13 mouse cellular contexts compared by ENCODE assay signal in the genomic region with DNA sequence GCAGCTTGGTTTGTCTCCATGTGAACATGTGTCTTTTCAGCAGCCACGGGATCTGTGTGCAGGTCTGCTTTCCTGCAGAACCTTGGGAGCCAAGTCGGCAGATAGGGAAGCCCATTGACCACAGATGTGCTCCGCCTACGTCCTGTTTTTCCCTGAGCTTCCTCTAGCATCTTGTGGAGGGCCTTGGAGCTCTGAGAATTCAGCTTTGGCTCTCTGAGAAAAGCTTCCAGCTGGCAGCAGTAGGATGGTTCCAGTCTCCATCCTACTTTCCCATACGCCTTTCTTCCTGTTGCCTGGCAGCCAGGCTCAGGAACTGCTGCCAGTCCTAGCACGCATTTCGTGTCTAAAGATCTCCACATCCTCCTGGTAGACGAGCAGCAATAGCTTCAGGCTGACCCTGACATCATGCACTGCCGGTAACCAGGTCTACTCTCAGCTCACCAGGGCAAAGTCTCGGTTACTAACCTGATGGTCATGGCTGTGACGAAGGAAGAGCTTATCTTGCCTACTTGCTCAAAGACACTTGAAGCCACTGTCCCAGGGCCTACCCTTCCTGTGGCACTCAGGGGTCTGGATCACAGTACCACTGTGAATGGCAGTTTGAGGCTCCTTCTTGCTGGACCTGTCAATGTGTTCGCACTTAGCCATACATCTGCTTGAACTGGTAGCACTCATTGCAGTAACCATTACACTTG. TPM values are rescaled to one million over a fixed set of nuclear protein-coding genes. Genes with fewer than 3 reads are reported as not detected.
DNase-seq lines count a peak whose midpoint lies in the region; ATAC-seq and TF ChIP-seq lines count a peak whose summit lies in the region.
"Had no signal": no experiment of that assay in that cellular context is flagged by ENCODE, and none has a peak within 500 bp of the region (broad histone marks: within the 10 kb centered on the region; RNA-seq: fewer than 3 reads in every experiment).

No protein-coding gene starts in this region.

- WGBS in intestine, postnatal 0 days, result 83% methylated on average over 12 of the region's 12 CpGs
- WGBS in intestine, embryonic 15.5 days, result 88% methylated on average over 12 of the region's 12 CpGs
- 88% methylated on average over 12 of the region's 12 CpGs for WGBS in forebrain, embryonic 15.5 days

- no peak for TF ChIP-seq CTCF in intestine, postnatal 0 days (IDR thresholded peaks at IDR 0.05; ENCODE audit: low read depth)
- TF ChIP-seq CTCF in left cerebral cortex, adult 2 months (IDR thresholded peaks at IDR 0.05), result no peak

- no peaks in the 10 kb centered on the region for H3K27me3 ChIP-seq in intestine, postnatal 0 days (replicated peaks; ENCODE audit: control insufficient read depth, insufficient read depth, low read length)
- H3K27me3 ChIP-seq in intestine, embryonic 15.5 days (replicated peaks), result no peaks in the 10 kb centered on the region
- H3K27me3 ChIP-seq in forebrain, embryonic 15.5 days, result no peaks in the 10 kb centered on the region
- H3K27me3 ChIP-seq: heart, embryonic 12.5 days; hindbrain, embryonic 15.5 days; liver, embryonic 15.5 days had no signal

- H3K4me1 ChIP-seq in intestine, postnatal 0 days (replicated peaks; ENCODE audit: control insufficient read depth, insufficient read depth, low read length), result peaks cover 4% of the 10 kb centered on the region; the same call in 1 of the 2 replicates
- H3K4me1 ChIP-seq in intestine, embryonic 15.5 days (replicated peaks), result no peaks in the 10 kb centered on the region
- no peaks in the 10 kb centered on the region for H3K4me1 ChIP-seq in forebrain, embryonic 15.5 days
- H3K4me1 ChIP-seq: heart, embryonic 12.5 days; hindbrain, embryonic 15.5 days; liver, embryonic 15.5 days had no signal

- ATAC-seq in intestine, postnatal 0 days, result peak; percentile 36; the same call in 1 of the 2 replicates
- ATAC-seq in intestine, embryonic 15.5 days, result no peak
- no peak for ATAC-seq in forebrain, embryonic 15.5 days (replicated peaks)
- ATAC-seq in activated CD4-positive, CD25-positive, alpha-beta regulatory T cell, adult 4 months, result no peak

- intact Hi-C loops in left cerebral cortex, adult 2 months (cut with DNase I), result no loop called here

- no peak overlapping the region for H3K27ac ChIP-seq in intestine, postnatal 0 days (ENCODE audit: low read depth, low read length)
- H3K27ac ChIP-seq in intestine, embryonic 15.5 days, result no peak overlapping the region
- H3K27ac ChIP-seq in left cerebral cortex, adult 2 months, result peak overlapping the region; percentile 84
- H3K27ac ChIP-seq in forebrain, embryonic 15.5 days (replicated peaks), result no peak overlapping the region
- H3K27ac ChIP-seq: hindbrain, embryonic 15.5 days; liver, embryonic 15.5 days had no signal

- DNase-seq in frontal cortex, postnatal 10 days (ENCODE audit: low spot score in 2 of 2), result peak; percentile 36 to 53
- peak; percentile 46 to 66 for DNase-seq in left cerebral cortex, adult 2 months (ENCODE audit: extremely low spot score in 1 of 2, low spot score in 2 of 2)
- DNase-seq in right cerebral cortex, postnatal 14 days, result peak; percentile 32
- no peak for DNase-seq in kidney, adult 18-20 months
- DNase-seq: kidney, postnatal 36 days had no signal

- H3K36me3 ChIP-seq in intestine, postnatal 0 days (ENCODE audit: control insufficient read depth, insufficient read depth), result peaks cover 60% of the 10 kb centered on the region
- H3K36me3 ChIP-seq in intestine, embryonic 15.5 days, result peaks cover 22% of the 10 kb centered on the region; the same call in 1 of the 2 replicates
- peaks cover 11% of the 10 kb centered on the region; the same call in 1 of the 2 replicates for H3K36me3 ChIP-seq in forebrain, embryonic 15.5 days

- H3K4me2 ChIP-seq in intestine, postnatal 0 days (replicated peaks; ENCODE audit: low read depth), result no peak overlapping the region
- no peak overlapping the region for H3K4me2 ChIP-seq in intestine, embryonic 15.5 days (replicated peaks)
- no peak overlapping the region for H3K4me2 ChIP-seq in forebrain, embryonic 15.5 days (replicated peaks)
- H3K4me2 ChIP-seq: heart, embryonic 12.5 days; hindbrain, embryonic 15.5 days; liver, embryonic 15.5 days; midbrain, embryonic 11.5 days had no signal

- H3K4me3 ChIP-seq in intestine, postnatal 0 days (ENCODE audit: low read depth, low read length), result no peak overlapping the region
- H3K4me3 ChIP-seq in intestine, embryonic 15.5 days (replicated peaks), result no peak overlapping the region
- H3K4me3 ChIP-seq in left cerebral cortex, adult 2 months, result no peak overlapping the region
- H3K4me3 ChIP-seq in forebrain, embryonic 15.5 days, result no peak overlapping the region
- H3K4me3 ChIP-seq: heart, embryonic 12.5 days; hindbrain, embryonic 15.5 days; liver, embryonic 15.5 days had no signal

- no peaks in the 10 kb centered on the region for H3K9me3 ChIP-seq in intestine, postnatal 0 days (ENCODE audit: control insufficient read depth)
- no peaks in the 10 kb centered on the region for H3K9me3 ChIP-seq in intestine, embryonic 15.5 days
- no peaks in the 10 kb centered on the region for H3K9me3 ChIP-seq in forebrain, embryonic 15.5 days
- H3K9me3 ChIP-seq: hindbrain, embryonic 15.5 days; liver, embryonic 15.5 days had no signal

- no peak overlapping the region for H3K9ac ChIP-seq in intestine, postnatal 0 days (ENCODE audit: low read depth, low read length)
- H3K9ac ChIP-seq in intestine, embryonic 15.5 days, result no peak overlapping the region
- H3K9ac ChIP-seq in forebrain, embryonic 15.5 days (replicated peaks), result no peak overlapping the region
- H3K9ac ChIP-seq: heart, embryonic 12.5 days; hindbrain, embryonic 15.5 days; liver, embryonic 15.5 days had no signal

RNA-seq across cellular contexts. Expression of a gene that starts 13.2 kb away (rescaled TPM):
- 3.3 and 3.7 TPM in 2 replicates for polyA plus RNA-seq in intestine, postnatal 0 days (2015; fragmentation: Nextera tagmentation; extraction: Ambion mirVana)
- polyA plus RNA-seq in intestine, embryonic 15.5 days (2015; fragmentation: Nextera tagmentation; extraction: Ambion mirVana), result 3.4 and 3.9 TPM in 2 replicates
- total RNA-seq in left cerebral cortex, adult 2 months (2021), result 1 to 10 TPM; 4.6 to 5.1 TPM
- polyA plus RNA-seq in forebrain, embryonic 15.5 days (2015; fragmentation: Nextera tagmentation; extraction: Ambion mirVana), result 2.2 TPM in 2 replicates
- 10 to 100 TPM; 28.3 to 37.8 TPM for polyA plus RNA-seq in activated CD4-positive, CD25-positive, alpha-beta regulatory T cell, adult 4 months (2017; shearing (Covaris generic))
